Mouse (Mus musculus) olfactory bulb, adult 2 months (tissue): ENCODE data around the gene Fcho2.

Experiments used
- CTCF ChIP-seq: fragments of 200-500 bp; IDR thresholded peaks from 2 replicates; pipeline ENCODE4 v1.5.1; 2012; ENCODE audit warnings: low read depth, mild to moderate bottlenecking, low read length, moderate library complexity; ENCODE audit not compliant: insufficient read depth
- POLR2A ChIP-seq: fragments of 200-500 bp; IDR thresholded peaks from 2 replicates; pipeline ENCODE4 v1.6.1; 2012; ENCODE audit warnings: mild to moderate bottlenecking, low read depth, low read length, moderate library complexity; ENCODE audit not compliant: insufficient read depth

DNA sequence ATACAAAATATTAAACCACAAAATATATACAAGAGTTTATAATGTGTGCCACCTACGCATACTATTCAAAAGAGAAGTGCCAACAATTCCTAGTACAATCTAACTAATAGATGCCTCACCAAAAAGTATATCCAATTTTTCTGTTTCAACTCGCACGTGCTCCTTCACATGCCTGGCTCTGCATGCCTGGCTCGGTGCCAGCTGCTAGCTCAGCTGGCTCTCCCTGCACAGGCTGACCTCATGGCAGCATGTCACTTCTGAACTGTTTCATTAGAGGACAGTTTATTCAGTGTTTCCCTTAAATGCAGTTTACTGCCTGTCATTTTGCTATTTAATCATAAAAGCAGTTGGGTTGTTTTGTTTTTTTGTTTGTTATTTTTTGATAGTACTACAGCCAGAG, 46.9 kb downstream of the Fcho2 start:
- TF ChIP-seq CTCF = no peak
- TF ChIP-seq POLR2A = no peak
